Mouse (Mus musculus): ENCODE data around the gene Vmn1r66.
"Not testable (repeated sequence)": the region's sequence is repeated elsewhere in the genome, so short reads cannot be mapped to it uniquely, and the experiment has no call there.

Gene Vmn1r66

GRCm38 (mm10) chr7:10277906-10278305, at the start of gene Vmn1r66:
Gene Vmn1r66, minus strand, starts transcription at chr7:10278006.
- DNase-seq (ENCODE audit: low spot score), result no peak

GRCm38 (mm10) chr7:10325462-10325861, 47.7 kb upstream of the Vmn1r66 start:
- DNase-seq (ENCODE audit: low spot score), result not testable (repeated sequence)

- no peak for DNase-seq (ENCODE audit: low spot score)
These were observed 25.7 kb downstream of the Vmn1r66 start for GRCm38 (mm10) chr7:10252075-10252474.

- no peak for DNase-seq (ENCODE audit: low spot score)
These were observed 28.7 kb downstream of the Vmn1r66 start for GRCm38 (mm10) chr7:10249146-10249545.

All from ovary, postnatal 14 days (tissue).